Mouse (Mus musculus): ENCODE measurements around the gene Cnih1. TPM values are rescaled to one million over a fixed set of nuclear protein-coding genes. Genes with fewer than 3 reads are reported as not detected.

The Cnih1 gene
- total RNA-seq, 1 experiment, result 45.0 TPM

DNA sequence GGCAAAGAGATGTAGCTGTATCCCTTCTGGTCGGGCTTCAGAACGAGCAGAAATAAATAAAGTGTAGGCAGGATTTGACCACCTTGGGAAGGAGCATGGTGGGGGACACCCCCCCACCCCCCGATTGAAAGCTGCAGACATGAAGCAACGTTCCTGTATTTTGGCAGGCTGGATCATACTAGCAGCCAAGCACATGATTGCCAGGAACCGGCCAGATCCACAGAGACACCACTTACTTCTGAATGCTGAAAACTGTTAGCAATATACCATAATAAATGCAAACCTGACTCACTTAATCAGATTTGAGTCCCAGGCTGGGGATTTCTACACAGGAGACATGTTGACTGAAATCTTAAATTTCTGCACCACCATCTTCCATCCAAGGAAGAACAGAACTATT, 53.9 kb downstream of the Cnih1 start:
- no peak for DNase-seq (ENCODE audit: low read depth, low spot score)
- TF ChIP-seq ZC3H11A (IDR thresholded peaks at IDR 0.05; ENCODE audit: borderline replicate concordance, low read depth, low read length), result no peak
- TF ChIP-seq ZNF384 (IDR thresholded peaks at IDR 0.05; ENCODE audit: low read depth, low read length), result no peak
- TF ChIP-seq MAFK (IDR thresholded peaks at IDR 0.05; ENCODE audit: insufficient read depth, low read depth, low read length), result no peak
- no peak for TF ChIP-seq CHD2 (IDR thresholded peaks at IDR 0.05; ENCODE audit: low read depth, low read length)
- no peak for TF ChIP-seq HCFC1 (IDR thresholded peaks at IDR 0.05; ENCODE audit: borderline replicate concordance, insufficient read depth, low read length)
- Histone ChIP-seq H3K9me3 (ENCODE audit: control insufficient read depth, insufficient read depth, low read depth, low read length) (no peaks in the 10 kb centered on the region), H3K36me3 (ENCODE audit: control insufficient read depth, insufficient read depth, low read length, poor library complexity, severe bottlenecking) (no peaks in the 10 kb centered on the region), H3K4me3 (ENCODE audit: insufficient read depth in 1 of 2, low read depth in 1 of 2, low read length in 2 of 2, poor library complexity in 1 of 2, severe bottlenecking in 1 of 2) (no peak overlapping the region), H3K9ac (ENCODE audit: insufficient read depth, low read depth, low read length, poor library complexity, severe bottlenecking) (no peak overlapping the region), H3K27ac (ENCODE audit: insufficient read depth, low read depth, low read length, poor library complexity, severe bottlenecking) (no peak overlapping the region), H3K4me1 (ENCODE audit: control insufficient read depth in 2 of 2, insufficient read depth in 2 of 2, low read length in 2 of 2, poor library complexity in 1 of 2) (no peaks in the 10 kb centered on the region)
- in situ Hi-C loops (cut with MboI; ENCODE audit: low sequenced_read_pairs in 2 of 2, unreplicated experiment in 2 of 2), result no loop called here

GRCm38 (mm10) chr14:46725743-46726142, 62.5 kb downstream of the Cnih1 start:
- TF ChIP-seq ZNF384 (IDR thresholded peaks at IDR 0.05; ENCODE audit: low read depth, low read length), result no peak
- no peak for TF ChIP-seq HCFC1 (IDR thresholded peaks at IDR 0.05; ENCODE audit: borderline replicate concordance, insufficient read depth, low read length)
- TF ChIP-seq MAFK (IDR thresholded peaks at IDR 0.05; ENCODE audit: insufficient read depth, low read depth, low read length), result no peak
- no peak for TF ChIP-seq ZC3H11A (IDR thresholded peaks at IDR 0.05; ENCODE audit: borderline replicate concordance, low read depth, low read length)
- no peak for TF ChIP-seq CHD2 (IDR thresholded peaks at IDR 0.05; ENCODE audit: low read depth, low read length)
- H3K9me3 ChIP-seq (ENCODE audit: control insufficient read depth, insufficient read depth, low read depth, low read length), result no peaks in the 10 kb centered on the region
- in situ Hi-C loops (cut with MboI; ENCODE audit: low sequenced_read_pairs in 2 of 2, unreplicated experiment in 2 of 2), result no loop called here
- no peak overlapping the region for H3K9ac ChIP-seq (ENCODE audit: insufficient read depth, low read depth, low read length, poor library complexity, severe bottlenecking)
- no peaks in the 10 kb centered on the region for H3K4me1 ChIP-seq (ENCODE audit: control insufficient read depth in 2 of 2, insufficient read depth in 2 of 2, low read length in 2 of 2, poor library complexity in 1 of 2)
- H3K4me3 ChIP-seq (ENCODE audit: insufficient read depth in 1 of 2, low read depth in 1 of 2, low read length in 2 of 2, poor library complexity in 1 of 2, severe bottlenecking in 1 of 2), result no peak overlapping the region
- H3K27ac ChIP-seq (ENCODE audit: insufficient read depth, low read depth, low read length, poor library complexity, severe bottlenecking), result no peak overlapping the region
- peak; percentile 43 for DNase-seq (ENCODE audit: low read depth, low spot score)
- H3K36me3 ChIP-seq (ENCODE audit: control insufficient read depth, insufficient read depth, low read length, poor library complexity, severe bottlenecking), result no peaks in the 10 kb centered on the region

Other genes with a start within 250 kb of the Cnih1 start
- gene Cdkn3, start 27.9 kb downstream of the Cnih1 start, total RNA-seq (2012; rRNA removed), result 7.2 and 9.6 TPM in 2 replicates
- 26.9 and 30.4 TPM in 2 replicates for gene Gmfb, start 33.8 kb upstream of the Cnih1 start, total RNA-seq (2012; rRNA removed)
- 6.6 and 10.5 TPM in 2 replicates for gene Cgrrf1, start 43.7 kb upstream of the Cnih1 start, total RNA-seq (2012; rRNA removed)
- 4.2 and 5.7 TPM in 2 replicates for gene Samd4, start 94.4 kb upstream of the Cnih1 start, total RNA-seq (2012; rRNA removed)

Measured in ES-E14 (cell line).